10 mouse cellular contexts compared by ENCODE assay signal in genomic region chr11:116839601-116840000, GRCm38 (mm10). TPM values are rescaled to one million over a fixed set of nuclear protein-coding genes. Genes with fewer than 3 reads are reported as not detected.
A peak's percentile ranks its signal among the peaks of the same experiment; 100 is the strongest.
DNase-seq lines count a peak whose midpoint lies in the region; ATAC-seq and TF ChIP-seq lines count a peak whose summit lies in the region.
"Had no signal": no experiment of that assay in that cellular context is flagged by ENCODE, and none has a peak within 500 bp of the region (broad histone marks: within the 10 kb centered on the region; RNA-seq: fewer than 3 reads in every experiment).

No protein-coding gene starts in this region.

- H3K4me2 ChIP-seq in liver, embryonic 16.5 days (ENCODE audit: low read depth, low read length): no peak overlapping the region

- intact Hi-C loops in heart, postnatal 10 days (cut with DNase I): no loop called here

- WGBS in liver, embryonic 16.5 days (ENCODE audit: insufficient replicate concordance): 70% methylated on average over 7 of the region's 7 CpGs

- no peak for TF ChIP-seq CTCF in testis, adult 2 months (IDR thresholded peaks at IDR 0.05; ENCODE audit: control insufficient read depth, insufficient read depth, insufficient replicate concordance, low read depth, low read length)

- peak; percentile 94 for DNase-seq in heart, adult 11 months
- no peak for DNase-seq in heart, postnatal 10 days
- no peak for DNase-seq in testis, postnatal 14 days (ENCODE audit: low spot score)
- no peak for DNase-seq in spleen, postnatal 14 days (ENCODE audit: low spot score in 2 of 2)
- DNase-seq in kidney, adult 11 months: no peak
- DNase-seq in thymus, postnatal 10 days (ENCODE audit: low spot score in 2 of 2): no peak
- DNase-seq: liver, embryonic 13.5 days had no signal

- no peak; the same call in 1 of the 2 replicates for TF ChIP-seq POLR2A in testis, adult 2 months (IDR thresholded peaks at IDR 0.05; ENCODE audit: control insufficient read depth, low read depth, low read length)

- ATAC-seq in liver, embryonic 16.5 days (ENCODE audit: low read depth): no peak

- no peaks in the 10 kb centered on the region for H3K9me3 ChIP-seq in liver, embryonic 16.5 days (replicated peaks; ENCODE audit: control insufficient read depth, low read length)
- H3K9me3 ChIP-seq: liver, embryonic 13.5 days had no signal

- peaks cover 10% of the 10 kb centered on the region for H3K36me3 ChIP-seq in testis, adult 2 months (ENCODE audit: control insufficient read depth, insufficient read depth, low read length)
- H3K36me3 ChIP-seq in liver, embryonic 16.5 days (ENCODE audit: control insufficient read depth, insufficient read depth): peaks cover 49% of the 10 kb centered on the region

- H3K27me3 ChIP-seq in testis, adult 2 months (ENCODE audit: control insufficient read depth, insufficient read depth, low read length): no peaks in the 10 kb centered on the region
- H3K27me3 ChIP-seq in liver, embryonic 16.5 days (ENCODE audit: control insufficient read depth, insufficient read depth, low read depth, low read length): no peaks in the 10 kb centered on the region
- H3K27me3 ChIP-seq: liver, embryonic 13.5 days had no signal

- no peak overlapping the region for H3K9ac ChIP-seq in liver, embryonic 16.5 days (ENCODE audit: low read depth, low read length)

- peak overlapping the region; percentile 38 for H3K27ac ChIP-seq in testis, adult 2 months (ENCODE audit: control insufficient read depth, insufficient read depth, low read depth, low read length)
- H3K27ac ChIP-seq in liver, embryonic 16.5 days (ENCODE audit: low read length): 0 out of 2 replicates have a peak overlapping the region, but pooled peaks have one; percentile 21

- H3K4me1 ChIP-seq in testis, adult 2 months (ENCODE audit: control insufficient read depth, insufficient read depth, low read length): peaks cover 7% of the 10 kb centered on the region
- peaks cover 27% of the 10 kb centered on the region for H3K4me1 ChIP-seq in liver, embryonic 16.5 days (ENCODE audit: control insufficient read depth, low read depth, low read length)

- 0 out of 2 replicates have a peak overlapping the region, but pooled peaks have one; percentile 20 for H3K4me3 ChIP-seq in testis, adult 2 months (ENCODE audit: control insufficient read depth, low read depth, low read length)
- no peak overlapping the region for H3K4me3 ChIP-seq in liver, embryonic 16.5 days (ENCODE audit: low read depth, low read length)

RNA-seq across cellular contexts. Expression of gene Mettl23, which starts 3.5 kb away (rescaled TPM):
- 10 to 100 TPM; 32.0 to 35.1 TPM for total RNA-seq in heart, postnatal 10 days (2021)
- 45.5 and 61.4 TPM in 2 replicates for polyA plus RNA-seq in testis, adult 2 months (2012; rRNA removed)
- polyA plus RNA-seq in liver, embryonic 16.5 days (2015; fragmentation: Nextera tagmentation; extraction: Ambion mirVana): 31.6 and 33.0 TPM in 2 replicates

RNA-seq across cellular contexts. Expression of gene Jmjd6, which starts 3.6 kb away (rescaled TPM):
- total RNA-seq in heart, postnatal 10 days (2021): 10 to 100 TPM; 33.3 to 37.8 TPM
- 66.5 and 71.1 TPM in 2 replicates for polyA plus RNA-seq in testis, adult 2 months (2012; rRNA removed)
- 23.4 and 25.4 TPM in 2 replicates for polyA plus RNA-seq in liver, embryonic 16.5 days (2015; fragmentation: Nextera tagmentation; extraction: Ambion mirVana)

RNA-seq across cellular contexts. Expression of gene Mxra7, which starts 11.8 kb away (rescaled TPM):
- 10 to 100 TPM; 43.3 to 48.7 TPM for total RNA-seq in heart, postnatal 10 days (2021)
- polyA plus RNA-seq in testis, adult 2 months (2012; rRNA removed): 8.2 and 8.9 TPM in 2 replicates
- polyA plus RNA-seq in liver, embryonic 16.5 days (2015; fragmentation: Nextera tagmentation; extraction: Ambion mirVana): 0.79 and 1.4 TPM in 2 replicates
- total RNA-seq: megakaryocyte-erythroid progenitor cell, adult 5-6 weeks had no signal

RNA-seq across cellular contexts. Expression of gene Mfsd11, which starts 12.6 kb away (rescaled TPM):
- 10 to 100 TPM; 41.7 to 43.6 TPM for total RNA-seq in heart, postnatal 10 days (2021)
- polyA plus RNA-seq in testis, adult 2 months (2012; rRNA removed): 105 and 109 TPM in 2 replicates
- 9.4 and 10.1 TPM in 2 replicates for polyA plus RNA-seq in liver, embryonic 16.5 days (2015; fragmentation: Nextera tagmentation; extraction: Ambion mirVana)

RNA-seq across cellular contexts. Expression of gene Srsf2, which starts 13.3 kb away (rescaled TPM):
- total RNA-seq in heart, postnatal 10 days (2021): 100 to 1,000 TPM; 196 to 197 TPM
- polyA plus RNA-seq in testis, adult 2 months (2012; rRNA removed): 156 and 182 TPM in 2 replicates
- polyA plus RNA-seq in liver, embryonic 16.5 days (2015; fragmentation: Nextera tagmentation; extraction: Ambion mirVana): 345 and 360 TPM in 2 replicates
